Mouse (Mus musculus): Measurements from ENCODE around the gene Rpl23.

GRCm38 (mm10) chr11:97807626-97808025, 25.4 kb upstream of the Rpl23 start:
- no peak for TF ChIP-seq CTCF (IDR thresholded peaks at IDR 0.05; ENCODE audit: control insufficient read depth, insufficient read depth, insufficient read length)
- no peak for TF ChIP-seq FOSL1 (IDR thresholded peaks at IDR 0.05; ENCODE audit: insufficient read depth, low read length, poor library complexity, severe bottlenecking)
- no peak for TF ChIP-seq MYOG (IDR thresholded peaks at IDR 0.05; ENCODE audit: control insufficient read depth, extremely low read depth, insufficient read length)
- TF ChIP-seq USF1 (IDR thresholded peaks at IDR 0.05; ENCODE audit: low read depth): no peak
- no peak for TF ChIP-seq MAX (IDR thresholded peaks at IDR 0.05)
- no peak for TF ChIP-seq MYOD1 (IDR thresholded peaks at IDR 0.05; ENCODE audit: control insufficient read depth, insufficient read length, low read depth)
- no peak for TF ChIP-seq CEBPB (IDR thresholded peaks at IDR 0.05; ENCODE audit: low read depth)

Data from C2C12 (cell line).